Mouse (Mus musculus) erythroblast, embryonic 14.5 days (primary cell): Measurements from ENCODE around the gene Agpat1. TPM values are rescaled to one million over a fixed set of nuclear protein-coding genes. Genes with fewer than 3 reads are reported as not detected.

Source experiments
- H3K27me3 ChIP-seq: 2 replicates; pipeline ENCODE4 v1.6.1; 2012; ENCODE audit warnings: inconsistent platforms; ENCODE audit not compliant: control insufficient read depth
- H3K36me3 ChIP-seq: 2 replicates; pipeline ENCODE4 v1.6.1; 2012; ENCODE audit warnings: mild to moderate bottlenecking, inconsistent platforms; ENCODE audit not compliant: control insufficient read depth
- H3K4me1 ChIP-seq: 2 replicates; pipeline ENCODE4 v1.6.1; 2012; ENCODE audit warnings: inconsistent platforms; ENCODE audit not compliant: control insufficient read depth
- H3K4me3 ChIP-seq: replicated peaks from 2 replicates; pipeline ENCODE3; 2012; ENCODE audit warnings: moderate library complexity, mild to moderate bottlenecking, inconsistent platforms
- H3K9me3 ChIP-seq: 2 replicates; pipeline ENCODE4 v1.6.1; 2012; ENCODE audit warnings: low read length, inconsistent platforms, mixed read lengths; ENCODE audit not compliant: control insufficient read depth
- GATA1 ChIP-seq: IDR thresholded peaks from 2 replicates; pipeline ENCODE4 v1.6.1; 2012; ENCODE audit warnings: low read length, inconsistent platforms, mixed read lengths
- TAL1 ChIP-seq: IDR thresholded peaks from 3 replicates; pipeline ENCODE4 v1.6.1; 2012; ENCODE audit warnings: low read length, inconsistent platforms, mixed read lengths
- polyA plus RNA-seq: library from polyadenylated mRNA; stranded (reverse); fragments of >175 nt; gene quantifications from 2 replicates; pipeline ENCODE4 v1.2.3, GENCODE M21; 2012

Gene Agpat1
- polyA plus RNA-seq, 1 experiment: 18.7 TPM

- H3K27me3 ChIP-seq: peaks cover 54% of the 10 kb centered on the region
- peaks cover 3% of the 10 kb centered on the region; the same call in 1 of the 2 replicates for H3K9me3 ChIP-seq
- peak overlapping the region; percentile 72 for H3K4me3 ChIP-seq
- H3K36me3 ChIP-seq: peaks cover 10% of the 10 kb centered on the region
- no peak for TF ChIP-seq TAL1
- TF ChIP-seq GATA1: no peak
- H3K4me1 ChIP-seq: peaks cover 42% of the 10 kb centered on the region
Measured at GRCm38 (mm10) chr17:34626773-34627092, 22.7 kb downstream of the Agpat1 start.

GRCm38 (mm10) chr17:34627093-34627942 lies 23.3 kb downstream of the Agpat1 start:
- TF ChIP-seq GATA1: no peak
- no peak for TF ChIP-seq TAL1
- Histone ChIP-seq H3K36me3 (peaks cover 10% of the 10 kb centered on the region), H3K27me3 (peaks cover 60% of the 10 kb centered on the region), H3K9me3 (peaks cover 3% of the 10 kb centered on the region; the same call in 1 of the 2 replicates), H3K4me3 (peak overlapping the region; percentile 72), H3K4me1 (peaks cover 43% of the 10 kb centered on the region)

GRCm38 (mm10) chr17:34627943-34628643 lies 24.0 kb downstream of the Agpat1 start, which contains the start of gene Ppt2:
TSS of gene Ppt2 (minus strand) at chr17:34628510.
- TF ChIP-seq TAL1 (no peak), GATA1 (no peak)
- Histone ChIP-seq H3K27me3 (peaks cover 67% of the 10 kb centered on the region), H3K36me3 (peaks cover 4% of the 10 kb centered on the region), H3K4me1 (peaks cover 38% of the 10 kb centered on the region), H3K9me3 (peaks cover 3% of the 10 kb centered on the region; the same call in 1 of the 2 replicates), H3K4me3 (peak within 1 kb of the TSS; percentile 72)

DNA sequence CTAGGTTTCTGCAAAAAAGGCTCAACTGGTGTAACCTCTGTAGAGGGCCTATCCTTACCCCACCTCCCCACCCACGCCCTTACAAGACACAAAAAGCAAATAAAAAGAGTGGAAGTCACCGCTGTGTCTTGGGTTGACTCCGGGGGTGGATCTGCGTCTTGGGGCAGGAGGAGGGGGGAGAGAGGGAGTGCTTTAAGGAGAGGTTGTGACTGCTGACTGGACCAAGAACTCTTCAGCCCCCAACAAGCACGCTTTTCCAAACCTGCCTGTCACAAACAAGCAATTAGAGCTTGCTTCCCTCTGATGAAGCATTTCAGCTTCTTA lies 24.5 kb downstream of the Agpat1 start:
- peaks cover 72% of the 10 kb centered on the region for H3K27me3 ChIP-seq

DNA sequence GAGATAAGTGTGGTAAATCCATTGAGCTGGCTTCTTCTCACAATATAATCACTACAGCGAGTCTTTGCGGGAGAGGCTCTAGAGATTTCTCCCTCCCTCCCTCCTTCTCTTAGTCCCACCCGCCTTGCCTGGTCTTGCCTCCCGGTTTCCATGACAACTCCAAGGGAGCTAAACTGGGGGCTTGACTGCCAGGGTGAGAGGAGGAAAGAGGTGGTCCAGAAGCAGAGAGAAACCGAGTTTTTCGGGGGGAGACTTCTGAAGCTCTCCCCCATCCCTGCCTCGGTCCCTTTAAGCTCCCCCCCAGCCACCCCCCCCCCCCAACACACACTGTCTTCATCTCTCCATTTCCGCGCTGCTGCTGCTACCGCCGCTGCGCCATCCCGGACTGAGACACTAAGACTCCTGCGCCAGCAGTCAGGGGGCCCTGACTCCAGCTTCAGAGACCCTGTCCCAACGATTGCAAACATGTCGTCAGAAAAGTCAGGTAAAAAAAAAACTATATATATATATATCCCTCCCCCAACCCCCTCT lies 25.2 kb downstream of the Agpat1 start, which contains the start of gene Prrt1:
TSS of gene Prrt1 (plus strand) at position 313 of the 531 bp plus-strand sequence.
- no peak for TF ChIP-seq GATA1
- no peak for TF ChIP-seq TAL1
- H3K4me1 ChIP-seq: peaks cover 37% of the 10 kb centered on the region
- H3K27me3 ChIP-seq: peaks cover 77% of the 10 kb centered on the region
- peaks cover 3% of the 10 kb centered on the region; the same call in 1 of the 2 replicates for H3K9me3 ChIP-seq
- peaks cover 3% of the 10 kb centered on the region for H3K36me3 ChIP-seq
- H3K4me3 ChIP-seq: no peak within 1 kb of the TSS

More for the DNA sequence above, 24.5 kb downstream of the Agpat1 start:
- H3K4me1 ChIP-seq: peaks cover 37% of the 10 kb centered on the region
- TF ChIP-seq TAL1: no peak
- no peak for TF ChIP-seq GATA1
- peaks cover 3% of the 10 kb centered on the region; the same call in 1 of the 2 replicates for H3K9me3 ChIP-seq
- no peak overlapping the region for H3K4me3 ChIP-seq
- H3K36me3 ChIP-seq: peaks cover 3% of the 10 kb centered on the region

DNA sequence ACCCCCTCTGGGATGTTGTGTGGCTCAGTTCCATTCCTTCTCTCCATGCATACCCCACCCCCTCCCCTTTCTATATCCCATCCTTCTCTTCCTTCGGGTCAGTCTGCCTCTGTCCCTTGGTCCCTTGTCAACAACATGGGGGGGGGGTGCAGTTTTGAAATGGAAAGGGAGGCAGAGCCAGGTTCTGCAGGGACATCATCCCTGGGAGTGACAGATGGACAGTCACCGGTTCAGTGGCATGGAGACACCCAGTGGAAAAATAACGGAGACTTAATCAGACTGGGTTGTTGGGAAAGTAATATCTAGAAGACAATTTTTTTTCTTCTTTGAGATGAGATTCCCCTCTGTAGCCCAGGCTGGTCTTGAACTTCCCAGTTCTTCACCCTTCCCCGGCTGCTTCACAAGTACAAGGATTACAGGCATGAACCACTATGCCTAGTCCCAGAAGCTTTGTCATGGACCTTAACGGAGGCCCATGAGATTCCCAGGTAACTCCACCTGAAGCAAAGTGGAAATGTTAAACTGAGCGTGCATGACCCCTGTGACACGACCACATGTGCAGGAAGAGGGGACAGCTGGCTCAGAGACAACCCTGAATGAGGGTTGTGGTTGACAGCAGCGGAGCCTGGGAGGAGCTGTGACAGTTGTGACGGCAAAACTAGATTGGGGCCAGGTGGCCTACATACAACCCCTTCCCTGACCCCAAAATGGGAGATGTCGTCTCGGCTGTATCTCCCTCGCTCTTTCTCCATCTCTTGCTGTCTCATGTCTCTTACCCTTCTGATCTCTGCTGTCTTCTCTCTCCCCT lies 25.9 kb downstream of the Agpat1 start:
- TF ChIP-seq TAL1: no peak
- no peak for TF ChIP-seq GATA1
- Histone ChIP-seq H3K4me3 (no peak overlapping the region), H3K4me1 (peaks cover 37% of the 10 kb centered on the region), H3K9me3 (peaks cover 3% of the 10 kb centered on the region; the same call in 1 of the 2 replicates), H3K36me3 (peaks cover 3% of the 10 kb centered on the region), H3K27me3 (peaks cover 77% of the 10 kb centered on the region)

DNA sequence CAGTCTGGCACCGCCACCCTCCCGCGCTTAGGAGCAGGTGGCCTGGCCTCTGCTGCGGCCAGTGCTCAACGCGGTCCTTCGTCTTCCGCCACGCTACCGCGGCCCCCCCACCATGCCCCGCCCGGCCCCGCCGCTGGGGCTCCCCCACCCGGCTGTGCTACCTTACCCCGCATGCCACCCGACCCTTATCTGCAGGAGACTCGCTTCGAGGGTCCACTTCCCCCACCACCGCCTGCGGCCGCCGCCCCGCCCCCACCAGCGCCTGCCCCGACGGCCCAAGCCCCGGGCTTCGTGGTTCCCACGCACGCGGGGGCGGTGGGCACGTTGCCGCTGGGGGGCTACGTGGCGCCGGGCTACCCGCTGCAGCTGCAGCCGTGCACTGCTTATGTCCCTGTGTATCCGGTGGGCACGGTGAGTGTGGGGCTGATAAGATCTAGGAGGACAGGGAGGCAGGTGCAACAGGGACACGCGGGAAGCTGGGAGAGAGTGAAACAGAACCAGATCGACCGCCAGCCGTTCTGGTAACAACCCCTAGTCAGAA lies 26.8 kb downstream of the Agpat1 start:
- Histone ChIP-seq H3K36me3 (no peaks in the 10 kb centered on the region), H3K9me3 (peaks cover 3% of the 10 kb centered on the region; the same call in 1 of the 2 replicates), H3K4me3 (no peak overlapping the region), H3K27me3 (peaks cover 81% of the 10 kb centered on the region), H3K4me1 (peaks cover 35% of the 10 kb centered on the region)
- TF ChIP-seq GATA1: no peak
- no peak for TF ChIP-seq TAL1

- peaks cover 79% of the 10 kb centered on the region for H3K27me3 ChIP-seq
- H3K36me3 ChIP-seq: no peaks in the 10 kb centered on the region
- H3K4me1 ChIP-seq: peaks cover 26% of the 10 kb centered on the region
- no peak overlapping the region for H3K4me3 ChIP-seq
- TF ChIP-seq GATA1 (no peak), TAL1 (no peak)
- peaks cover 3% of the 10 kb centered on the region; the same call in 1 of the 2 replicates for H3K9me3 ChIP-seq
Measured at GRCm38 (mm10) chr17:34631647-34632046, 27.6 kb downstream of the Agpat1 start.
